Mouse (Mus musculus): ENCODE measurements at regions not wholly inside any gene's neighbourhood (a gene's known extent, or its start where the extent isn't known, plus 50 kb on each side); places are given as distances from the start of the nearest gene placed in this dataset.

DNA sequence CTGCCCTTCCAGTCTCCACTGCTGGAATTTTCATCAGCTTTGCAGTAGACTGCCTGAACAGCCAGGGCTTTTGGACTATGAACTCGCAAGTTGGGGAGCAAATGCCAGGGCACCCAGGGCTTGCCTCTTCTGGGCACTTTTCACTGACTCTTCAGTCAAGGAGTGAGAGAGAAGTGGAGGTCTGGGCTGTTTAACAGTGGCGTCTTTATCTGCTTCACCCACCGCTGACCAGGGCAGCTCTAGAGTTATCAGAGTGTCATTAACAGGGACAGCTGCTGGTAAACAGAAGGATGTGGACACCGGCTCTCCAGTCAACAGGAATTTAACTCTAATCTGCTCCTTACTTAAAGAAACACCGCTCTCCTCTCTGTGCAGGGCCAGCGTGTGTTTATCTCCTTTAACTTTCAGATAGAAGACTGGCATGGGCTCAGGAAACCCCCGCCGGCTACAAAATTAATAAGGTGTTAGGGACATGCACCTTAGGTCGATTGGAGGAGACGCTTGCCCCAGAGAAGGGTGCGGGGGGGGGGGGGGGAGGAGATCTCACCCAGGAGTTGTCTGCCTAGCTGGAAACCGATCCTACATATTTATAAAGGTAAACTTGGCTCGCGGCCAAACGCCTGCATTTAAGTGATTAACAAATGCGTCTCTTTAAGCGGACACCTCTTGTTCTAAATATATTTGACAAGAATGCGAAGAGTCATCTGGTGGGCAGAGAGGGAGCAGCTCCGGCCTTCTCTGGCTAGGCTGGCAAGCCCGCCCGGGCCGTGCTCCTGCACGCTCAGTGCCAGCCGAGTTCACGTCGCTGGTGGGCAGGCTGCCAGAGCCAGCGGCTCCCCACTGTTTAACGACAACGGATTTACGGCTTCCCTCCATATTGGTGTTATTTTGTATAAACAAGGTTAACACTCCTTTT is 258.4 kb upstream of the Nr2f2 start:
- Histone ChIP-seq H3K4me3 (replicated peaks; ENCODE audit: low read length) (peak overlapping the region; percentile 19), H3K9ac (ENCODE audit: low read depth, low read length, severe bottlenecking) (no peak overlapping the region), H3K4me1 (ENCODE audit: control insufficient read depth, insufficient read depth, low read length) (peaks cover 26% of the 10 kb centered on the region), H3K27me3 (ENCODE audit: control insufficient read depth, insufficient read depth, low read length) (no peaks in the 10 kb centered on the region; the same call in 1 of the 2 replicates), H3K4me2 (replicated peaks; ENCODE audit: low read depth, low read length, severe bottlenecking) (peak overlapping the region; percentile 62), H3K9me3 (ENCODE audit: control insufficient read depth, low read length) (no peaks in the 10 kb centered on the region), H3K27ac (replicated peaks; ENCODE audit: low read depth, low read length) (0 out of 2 replicates have a peak overlapping the region, but pooled peaks have one; percentile 46), H3K36me3 (ENCODE audit: control insufficient read depth, insufficient read depth, low read length) (no peaks in the 10 kb centered on the region)
- TF ChIP-seq POLR2A (IDR thresholded peaks at IDR 0.05; ENCODE audit: borderline replicate concordance, extremely low read depth, insufficient read depth, insufficient read length), result no peak
- ATAC-seq (ENCODE audit: low FRiP score, low read depth) (peak; percentile 55), DNase-seq (ENCODE audit: low spot score) (peak; percentile 61)
- 2% methylated on average over 30 of the region's 30 CpGs for WGBS

DNA sequence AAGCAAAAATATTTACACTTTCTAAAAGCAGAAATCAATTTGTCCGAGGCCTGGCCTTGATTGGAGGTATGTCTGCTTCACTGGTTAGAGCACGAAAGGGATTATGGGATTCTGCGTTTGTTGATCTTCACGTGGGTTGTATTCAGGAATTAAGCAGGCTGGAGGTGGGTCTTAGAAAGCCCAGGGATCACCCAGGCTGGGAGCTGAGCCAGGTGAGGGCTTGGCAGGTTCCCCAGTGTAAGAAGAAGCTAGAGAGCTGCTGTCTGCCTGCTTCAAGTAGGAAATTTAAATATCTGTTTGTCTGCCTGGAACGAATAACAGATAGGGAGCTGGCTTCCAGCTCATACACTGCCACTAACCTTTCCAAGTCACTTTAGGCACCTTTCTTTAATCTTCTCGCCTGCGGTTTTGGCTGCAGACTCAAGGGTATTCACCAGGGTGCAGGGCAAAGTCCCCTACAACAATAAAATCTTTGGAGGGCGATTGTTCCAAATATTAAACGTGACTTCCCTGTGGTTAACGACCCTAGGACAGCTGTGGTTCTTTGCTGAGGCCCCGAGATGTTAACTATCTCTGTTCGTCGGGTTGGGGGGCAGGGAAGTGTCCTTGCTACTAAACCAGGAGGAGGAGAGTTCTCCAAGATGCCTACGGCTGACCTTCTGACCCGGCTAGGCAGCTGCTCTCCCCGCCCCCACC is 257.6 kb upstream of the Nr2f2 start:
- Histone ChIP-seq H3K4me2 (replicated peaks; ENCODE audit: low read depth, low read length, severe bottlenecking) (peak overlapping the region; percentile 62), H3K36me3 (ENCODE audit: control insufficient read depth, insufficient read depth, low read length) (no peaks in the 10 kb centered on the region), H3K4me1 (ENCODE audit: control insufficient read depth, insufficient read depth, low read length) (peaks cover 26% of the 10 kb centered on the region), H3K27me3 (ENCODE audit: control insufficient read depth, insufficient read depth, low read length) (no peaks in the 10 kb centered on the region; the same call in 1 of the 2 replicates), H3K27ac (replicated peaks; ENCODE audit: low read depth, low read length) (no peak overlapping the region), H3K9ac (ENCODE audit: low read depth, low read length, severe bottlenecking) (no peak overlapping the region), H3K4me3 (replicated peaks; ENCODE audit: low read length) (no peak overlapping the region), H3K9me3 (ENCODE audit: control insufficient read depth, low read length) (no peaks in the 10 kb centered on the region)
- ATAC-seq (ENCODE audit: low FRiP score, low read depth) (peak; percentile 42; the same call in 1 of the 2 replicates), DNase-seq (ENCODE audit: low spot score) (peak; percentile 54)
- WGBS, result 4% methylated on average over 16 of the region's 16 CpGs
- no peak for TF ChIP-seq POLR2A (IDR thresholded peaks at IDR 0.05; ENCODE audit: borderline replicate concordance, extremely low read depth, insufficient read depth, insufficient read length)

DNA sequence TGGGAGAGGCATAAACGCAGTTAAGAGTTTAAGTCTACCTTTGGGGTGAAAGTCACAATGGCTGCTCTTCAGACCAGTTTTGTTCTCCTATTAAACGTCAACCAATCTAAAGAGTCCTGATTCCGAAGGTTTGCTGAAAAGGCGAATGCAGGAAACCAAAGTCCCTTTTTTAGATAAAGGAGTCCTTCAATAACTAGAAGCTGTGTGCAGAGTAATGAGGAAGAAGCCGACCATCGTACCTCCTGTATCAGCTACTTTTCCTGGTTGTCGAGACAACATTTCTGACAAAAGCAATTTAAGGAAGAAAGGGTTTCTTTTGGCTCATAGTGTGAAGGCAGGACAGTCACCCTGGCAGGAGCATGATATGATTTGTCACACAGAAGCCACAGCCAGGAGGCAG is 252.9 kb upstream of the Nr2f2 start:
- DNase-seq (ENCODE audit: low spot score) (no peak), ATAC-seq (ENCODE audit: low FRiP score, low read depth) (no peak)
- Histone ChIP-seq H3K36me3 (ENCODE audit: control insufficient read depth, insufficient read depth, low read length) (no peaks in the 10 kb centered on the region), H3K27me3 (ENCODE audit: control insufficient read depth, insufficient read depth, low read length) (no peaks in the 10 kb centered on the region; the same call in 1 of the 2 replicates), H3K4me2 (replicated peaks; ENCODE audit: low read depth, low read length, severe bottlenecking) (no peak overlapping the region), H3K4me3 (replicated peaks; ENCODE audit: low read length) (no peak overlapping the region), H3K4me1 (ENCODE audit: control insufficient read depth, insufficient read depth, low read length) (peaks cover 6% of the 10 kb centered on the region), H3K27ac (replicated peaks; ENCODE audit: low read depth, low read length) (no peak overlapping the region), H3K9ac (ENCODE audit: low read depth, low read length, severe bottlenecking) (no peak overlapping the region), H3K9me3 (ENCODE audit: control insufficient read depth, low read length) (no peaks in the 10 kb centered on the region)
- TF ChIP-seq POLR2A (IDR thresholded peaks at IDR 0.05; ENCODE audit: borderline replicate concordance, extremely low read depth, insufficient read depth, insufficient read length), result no peak
- 91% methylated on average over 7 of the region's 7 CpGs for WGBS

DNA sequence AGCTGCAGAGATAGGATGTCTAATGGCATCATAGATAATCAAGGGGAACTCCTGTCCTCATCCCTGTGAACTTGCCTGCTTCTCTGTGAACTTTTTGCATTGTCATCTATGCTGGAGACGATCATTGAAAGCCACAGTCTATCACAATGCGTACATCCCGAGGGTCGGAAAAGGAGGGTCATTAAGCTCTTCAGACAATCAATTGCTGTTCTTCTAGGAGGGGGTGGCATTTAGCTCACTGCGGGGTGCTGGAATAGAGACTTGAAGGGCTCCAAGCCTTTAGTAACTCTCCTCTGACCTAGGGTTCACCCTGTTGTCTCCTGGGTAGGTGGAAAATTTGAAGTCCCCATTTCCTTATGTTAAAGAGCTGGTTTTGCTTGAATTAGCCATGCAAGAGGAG is 251.7 kb upstream of the Nr2f2 start:
- 84% methylated on average over 5 of the region's 5 CpGs for WGBS
- no peaks in the 10 kb centered on the region for H3K9me3 ChIP-seq (ENCODE audit: control insufficient read depth, low read length)
- no peak overlapping the region for H3K4me2 ChIP-seq (replicated peaks; ENCODE audit: low read depth, low read length, severe bottlenecking)
- DNase-seq (ENCODE audit: low spot score) (no peak), ATAC-seq (ENCODE audit: low FRiP score, low read depth) (no peak)
- no peak overlapping the region for H3K9ac ChIP-seq (ENCODE audit: low read depth, low read length, severe bottlenecking)
- no peaks in the 10 kb centered on the region for H3K4me1 ChIP-seq (ENCODE audit: control insufficient read depth, insufficient read depth, low read length)
- H3K27ac ChIP-seq (replicated peaks; ENCODE audit: low read depth, low read length), result no peak overlapping the region
- no peak overlapping the region for H3K4me3 ChIP-seq (replicated peaks; ENCODE audit: low read length)
- TF ChIP-seq POLR2A (IDR thresholded peaks at IDR 0.05; ENCODE audit: borderline replicate concordance, extremely low read depth, insufficient read depth, insufficient read length), result no peak
- no peaks in the 10 kb centered on the region for H3K27me3 ChIP-seq (ENCODE audit: control insufficient read depth, insufficient read depth, low read length)
- no peaks in the 10 kb centered on the region for H3K36me3 ChIP-seq (ENCODE audit: control insufficient read depth, insufficient read depth, low read length)

DNA sequence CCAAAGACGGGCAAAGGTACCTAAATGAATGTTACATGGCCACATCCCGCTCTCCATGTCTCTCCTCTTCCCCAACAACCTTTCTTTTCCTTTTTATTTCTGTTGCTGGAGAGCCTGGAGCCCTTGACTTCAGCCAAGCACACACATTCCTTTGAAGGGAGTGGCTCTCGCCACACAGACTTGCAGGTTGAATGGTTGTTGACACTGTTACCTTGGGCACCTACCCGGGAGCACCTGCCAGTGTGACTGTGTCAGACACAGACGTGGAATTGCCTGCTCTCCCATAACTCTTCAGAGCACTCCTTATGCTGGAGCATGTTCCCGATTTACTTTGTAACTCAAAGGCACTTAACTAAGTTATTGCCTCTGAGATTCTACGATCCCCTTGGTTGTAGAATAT is 240.0 kb upstream of the Nr2f2 start:
- H3K9me3 ChIP-seq (ENCODE audit: control insufficient read depth, low read length), result no peaks in the 10 kb centered on the region

More for the DNA sequence above, 240.0 kb upstream of the Nr2f2 start:
- no peak overlapping the region for H3K27ac ChIP-seq (replicated peaks; ENCODE audit: low read depth, low read length)
- H3K4me2 ChIP-seq (replicated peaks; ENCODE audit: low read depth, low read length, severe bottlenecking), result no peak overlapping the region
- no peaks in the 10 kb centered on the region for H3K36me3 ChIP-seq (ENCODE audit: control insufficient read depth, insufficient read depth, low read length)
- no peak overlapping the region for H3K4me3 ChIP-seq (replicated peaks; ENCODE audit: low read length)
- H3K27me3 ChIP-seq (ENCODE audit: control insufficient read depth, insufficient read depth, low read length), result no peaks in the 10 kb centered on the region
- H3K9ac ChIP-seq (ENCODE audit: low read depth, low read length, severe bottlenecking), result no peak overlapping the region
- ATAC-seq (ENCODE audit: low FRiP score, low read depth), result no peak
- no peak for TF ChIP-seq POLR2A (IDR thresholded peaks at IDR 0.05; ENCODE audit: borderline replicate concordance, extremely low read depth, insufficient read depth, insufficient read length)
- H3K4me1 ChIP-seq (ENCODE audit: control insufficient read depth, insufficient read depth, low read length), result no peaks in the 10 kb centered on the region
- no peak for DNase-seq (ENCODE audit: low spot score)
- WGBS, result 85% methylated on average over 7 of the region's 7 CpGs

Measured in limb, embryonic 14.5 days (tissue).